Mouse (Mus musculus) bone marrow, adult 2 months (tissue): ENCODE measurements at regions not wholly inside any gene's neighbourhood (a gene's known extent, or its start where the extent isn't known, plus 50 kb on each side); places are given as distances from the start of the nearest gene placed in this dataset.

ENCODE experiments used
- H3K27ac ChIP-seq: fragments of 200-500 bp; 2 replicates; pipeline ENCODE4 v1.5.1; 2012; ENCODE audit warnings: low read depth, mild to moderate bottlenecking, control low read depth, inconsistent platforms, low read length; ENCODE audit not compliant: control insufficient read depth, poor library complexity, insufficient read depth
- H3K4me1 ChIP-seq: fragments of 200-500 bp; 2 replicates; pipeline ENCODE4 v1.6.1; 2011; ENCODE audit warnings: low read length; ENCODE audit not compliant: control insufficient read depth, insufficient read depth
- H3K4me3 ChIP-seq: fragments of 200-500 bp; replicated peaks from 2 replicates; pipeline ENCODE3; 2011; ENCODE audit warnings: mild to moderate bottlenecking, low read depth, low read length, control low read depth; ENCODE audit not compliant: control insufficient read depth
- CTCF ChIP-seq: fragments of 200-500 bp; IDR thresholded peaks from 2 replicates; pipeline ENCODE4 v1.5.1; 2011; ENCODE audit warnings: low read length, control low read depth; ENCODE audit not compliant: control insufficient read depth, insufficient read depth
- POLR2A ChIP-seq: fragments of 200-500 bp; IDR thresholded peaks from 2 replicates; pipeline ENCODE4 v1.6.1; 2011; ENCODE audit warnings: low read depth, mild to moderate bottlenecking, control low read depth, low read length, borderline replicate concordance; ENCODE audit not compliant: control insufficient read depth
- WGBS: fragments of 180-500 bp; shearing (Covaris S2); methylation state at CpG from one replicate; pipeline ENCODE4 v1.1.7; 2018; 5-methylcytosine and 5-hydroxymethylcytosine counted together

DNA sequence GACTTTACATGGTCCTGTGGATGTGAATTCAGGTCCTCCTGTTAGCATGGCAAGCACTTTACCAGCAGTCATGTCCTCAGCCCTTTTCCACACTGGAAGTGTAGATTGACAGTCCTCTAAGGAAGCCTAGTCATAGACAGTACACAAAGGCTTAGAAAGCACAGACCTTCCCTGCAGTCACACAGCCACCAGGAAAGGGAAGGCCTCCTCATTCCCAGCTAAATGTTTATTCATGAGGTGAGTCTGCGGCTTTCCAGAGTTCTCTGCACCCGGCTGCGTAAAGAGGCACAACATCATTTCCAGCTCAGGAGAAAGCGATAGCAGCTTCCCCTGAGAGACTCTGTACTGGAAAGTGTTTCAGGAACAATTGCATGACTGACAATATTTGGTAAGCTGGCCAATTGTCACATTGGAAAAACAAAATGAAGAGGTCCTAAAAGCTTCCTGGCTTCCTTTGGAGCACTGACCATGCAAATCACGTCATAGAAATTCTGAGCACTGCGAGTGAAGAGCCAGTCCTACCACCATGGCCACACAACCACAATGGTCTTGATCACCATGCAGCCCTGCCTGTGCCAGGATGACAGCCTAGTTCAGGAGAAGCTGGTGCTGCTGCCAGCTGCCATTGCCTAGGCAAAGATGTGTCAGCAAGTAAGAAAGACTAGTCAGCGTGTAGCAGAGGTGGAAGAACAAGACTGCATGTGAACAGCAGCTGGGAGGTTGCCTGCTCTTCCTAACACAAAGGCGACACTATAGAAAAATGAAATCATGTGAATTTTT, 252.2 kb upstream of the Tbl1xr1 start:
- WGBS = 71% methylated on average over 8 of the region's 8 CpGs
- H3K27ac ChIP-seq = no peak overlapping the region
- TF ChIP-seq POLR2A (no peak), CTCF (no peak)
- H3K4me3 ChIP-seq = no peak overlapping the region
- peaks cover 2% of the 10 kb centered on the region for H3K4me1 ChIP-seq

DNA sequence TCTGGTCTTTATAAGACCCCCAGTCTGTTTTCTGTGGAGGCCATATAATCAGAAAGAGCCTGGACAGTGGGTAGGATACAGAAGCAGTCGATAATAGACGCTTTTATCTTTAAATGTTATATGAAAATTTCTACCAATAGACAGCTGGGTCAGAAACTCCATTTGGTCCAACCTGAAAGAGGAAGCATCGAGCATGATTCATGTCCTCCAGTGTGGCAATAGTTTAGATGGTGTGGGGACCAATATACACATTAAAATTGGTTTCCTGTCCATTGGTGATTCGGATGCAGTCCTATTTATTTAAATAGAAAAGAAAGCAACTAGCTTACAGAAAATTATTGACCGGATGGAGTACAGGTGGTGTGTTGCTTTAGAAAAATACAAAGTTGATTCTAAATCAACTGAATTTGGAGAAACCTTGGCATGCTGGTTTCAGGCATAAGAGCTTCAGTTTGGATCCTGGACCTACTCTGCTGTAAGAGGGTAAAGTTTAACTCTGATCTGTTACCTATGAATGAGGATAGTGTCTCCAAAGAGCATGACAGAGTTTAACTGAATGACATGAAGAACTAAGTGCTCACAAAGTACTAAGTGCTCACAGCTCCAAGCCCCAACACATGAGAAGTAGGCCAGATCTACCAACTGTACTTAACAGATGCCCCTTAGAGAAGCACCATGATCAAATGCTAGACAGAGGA, 251.4 kb upstream of the Tbl1xr1 start:
- peaks cover 2% of the 10 kb centered on the region for H3K4me1 ChIP-seq
- TF ChIP-seq POLR2A (no peak), CTCF (no peak)
- 33% methylated on average over 5 of the region's 5 CpGs for WGBS
- H3K27ac ChIP-seq = no peak overlapping the region
- H3K4me3 ChIP-seq = no peak overlapping the region

DNA sequence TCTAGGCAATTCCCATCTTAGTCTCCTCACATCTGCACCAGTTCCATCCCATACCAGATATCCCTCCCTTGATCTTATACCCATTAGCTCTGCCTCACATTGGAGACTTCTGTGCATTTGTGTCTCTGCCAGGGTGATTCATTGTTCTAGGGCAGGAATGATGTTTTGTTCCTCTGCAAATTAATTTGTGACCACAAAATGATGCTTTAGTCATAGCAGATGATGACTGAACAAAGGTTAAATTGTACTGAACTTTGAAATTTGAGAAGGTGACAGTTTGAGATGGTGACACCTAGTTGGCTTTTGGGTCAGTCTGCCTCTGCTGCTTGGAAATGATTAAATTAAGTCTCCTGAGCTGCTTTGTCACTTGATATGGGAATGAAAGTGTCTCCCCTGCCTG, 248.8 kb upstream of the Tbl1xr1 start:
- H3K4me1 ChIP-seq = peaks cover 2% of the 10 kb centered on the region
- TF ChIP-seq POLR2A = no peak
- no peak for TF ChIP-seq CTCF

DNA sequence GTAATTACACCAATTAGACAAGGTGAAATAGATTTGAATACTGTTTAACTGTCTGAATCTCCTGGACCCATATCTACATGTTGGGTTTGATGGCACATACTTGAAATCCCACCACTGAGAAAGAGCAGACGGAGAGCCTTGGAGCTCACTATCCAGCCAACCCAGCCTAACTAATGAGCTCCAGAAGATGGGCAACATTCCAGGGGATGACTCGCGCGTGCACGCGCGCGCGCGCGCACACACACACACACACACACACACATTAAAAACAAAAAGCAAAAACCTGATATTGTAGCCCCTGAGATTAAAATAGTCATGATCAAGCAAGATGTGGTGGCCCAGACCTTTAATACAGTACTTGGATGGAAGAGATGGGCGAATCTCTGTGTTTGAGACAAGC, 243.3 kb upstream of the Tbl1xr1 start:
- Histone ChIP-seq H3K4me1 (no peaks in the 10 kb centered on the region), H3K4me3 (no peak overlapping the region), H3K27ac (no peak overlapping the region)
- TF ChIP-seq POLR2A (no peak), CTCF (no peak)
- WGBS = 94% methylated on average over 12 of the region's 12 CpGs

More for the DNA sequence above, 248.8 kb upstream of the Tbl1xr1 start:
- Histone ChIP-seq H3K4me3 (no peak overlapping the region), H3K27ac (no peak overlapping the region)

DNA sequence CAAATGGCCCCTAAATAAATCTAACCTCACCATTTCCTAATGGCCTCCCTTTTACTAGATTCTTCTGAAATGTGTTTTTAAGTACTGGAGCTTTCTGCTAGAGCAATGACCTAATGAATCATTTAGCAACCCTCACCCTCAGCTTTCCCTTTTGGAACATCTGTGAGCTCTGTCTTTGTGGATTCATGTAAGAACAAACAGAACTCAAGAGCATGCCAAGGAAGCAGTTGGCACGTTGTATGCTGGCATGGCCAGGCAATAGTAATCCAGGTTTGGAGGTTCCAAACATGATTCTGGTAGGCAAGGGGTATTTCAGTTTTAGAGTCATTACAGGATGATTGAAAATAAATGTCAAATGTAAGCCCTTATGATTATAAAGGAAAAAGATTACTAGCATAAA, 240.9 kb upstream of the Tbl1xr1 start:
- Histone ChIP-seq H3K4me1 (no peaks in the 10 kb centered on the region; the same call in 1 of the 2 replicates), H3K27ac (no peak overlapping the region), H3K4me3 (no peak overlapping the region)
- TF ChIP-seq POLR2A = no peak
- no peak for TF ChIP-seq CTCF
- 83% methylated on average over 1 of the region's 1 CpGs for WGBS

DNA sequence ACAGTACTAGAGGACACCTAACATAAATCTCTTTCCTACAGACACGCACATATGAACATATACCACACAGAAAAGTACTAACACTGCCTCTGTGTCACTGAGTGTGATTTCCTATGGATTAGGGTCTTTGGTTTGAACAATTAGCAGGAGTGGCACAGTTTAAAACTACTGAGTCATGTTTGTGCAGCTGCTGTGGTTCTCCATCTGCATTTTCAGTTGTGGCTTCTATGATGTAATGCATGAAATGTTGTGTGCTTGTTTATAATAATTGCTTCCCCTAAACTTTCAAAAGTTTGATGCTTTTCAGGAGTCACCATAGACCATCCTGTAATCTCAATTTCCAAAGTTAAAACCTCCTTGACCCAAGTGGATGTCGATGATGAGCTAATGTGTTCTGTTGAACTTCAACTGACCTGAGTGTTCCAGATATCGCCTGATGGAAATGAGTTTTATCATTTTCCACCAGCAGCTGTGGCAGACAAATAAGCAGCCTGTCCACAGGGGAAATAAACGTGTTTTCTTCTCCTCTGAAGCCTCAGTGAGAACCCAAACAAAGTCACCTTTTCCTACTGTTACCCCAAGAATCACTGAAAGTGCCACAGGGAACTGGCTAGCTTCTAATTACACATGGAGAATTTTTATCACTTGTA, 239.0 kb upstream of the Tbl1xr1 start:
- TF ChIP-seq POLR2A = no peak
- no peak for TF ChIP-seq CTCF
- Histone ChIP-seq H3K4me3 (no peak overlapping the region), H3K4me1 (no peaks in the 10 kb centered on the region; the same call in 1 of the 2 replicates), H3K27ac (no peak overlapping the region)
- 45% methylated on average over 4 of the region's 4 CpGs for WGBS

DNA sequence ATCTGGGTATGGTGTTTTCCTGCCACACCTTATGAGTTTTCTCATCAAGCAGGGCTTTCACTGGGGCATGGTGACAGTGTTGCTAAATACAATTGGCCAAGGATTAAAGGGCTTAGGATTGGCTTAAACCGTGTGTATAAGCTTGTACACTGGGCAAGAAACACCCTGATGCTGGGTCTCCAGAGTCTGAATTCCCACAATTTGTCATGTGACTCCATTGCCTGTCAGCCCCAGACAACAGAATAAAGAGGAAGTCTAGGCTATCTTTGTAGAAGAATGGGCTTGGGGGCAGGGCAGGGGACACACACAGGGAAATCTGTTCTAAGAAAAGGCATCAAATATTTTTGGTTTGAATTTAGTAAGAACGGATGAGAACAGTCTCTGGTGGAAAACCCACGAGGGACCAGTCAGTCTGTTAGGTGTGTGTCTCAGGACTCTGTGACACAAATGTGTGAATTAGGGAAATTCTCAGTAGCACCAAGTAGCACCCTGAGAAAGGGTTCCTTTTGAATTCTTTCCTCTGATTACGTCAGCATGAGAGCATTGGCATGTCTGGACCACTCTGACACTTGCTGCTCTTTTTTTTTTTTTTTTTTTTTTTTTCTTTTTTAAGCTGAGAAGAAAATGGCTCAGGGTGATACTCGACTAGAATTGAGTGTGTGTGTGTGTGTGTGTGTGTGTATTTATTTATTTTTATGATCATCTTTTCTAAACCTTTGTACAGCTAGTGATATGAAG, 235.5 kb upstream of the Tbl1xr1 start:
- H3K4me1 ChIP-seq = no peaks in the 10 kb centered on the region; the same call in 1 of the 2 replicates
- 8% methylated on average over 5 of the region's 5 CpGs for WGBS
- no peak overlapping the region for H3K4me3 ChIP-seq
- TF ChIP-seq POLR2A (no peak), CTCF (no peak)
- H3K27ac ChIP-seq = no peak overlapping the region
